Comparison of ENCODE assay signal across 34 mouse cellular contexts in the genomic region with DNA sequence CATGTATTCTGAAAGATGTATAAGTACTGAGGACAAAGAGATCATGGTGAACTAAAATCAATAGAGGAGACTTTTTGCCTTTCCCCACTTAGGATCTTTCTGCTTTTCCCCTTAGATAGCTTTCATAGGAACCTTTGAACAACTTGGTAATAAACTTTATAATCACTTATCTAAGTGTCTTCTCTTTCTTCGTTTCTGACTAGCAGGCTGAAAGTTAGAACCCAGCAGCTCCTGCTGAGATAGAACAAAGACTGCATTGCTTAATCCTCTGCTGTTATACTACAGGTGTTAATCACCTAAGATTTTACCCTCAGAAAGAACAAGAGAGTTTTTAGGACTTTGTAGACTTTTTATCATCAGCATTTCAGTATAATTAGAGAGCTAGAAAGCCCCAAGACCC. TPM values are rescaled to one million over a fixed set of nuclear protein-coding genes. Genes with fewer than 3 reads are reported as not detected.
"Had no signal": no experiment of that assay in that cellular context is flagged by ENCODE, and none has a peak within 500 bp of the region (broad histone marks: within the 10 kb centered on the region; RNA-seq: fewer than 3 reads in every experiment).

No protein-coding gene starts in this region.

- H3K27me3 ChIP-seq: embryonic facial prominence, embryonic 12.5 days; embryonic facial prominence, embryonic 13.5 days; embryonic facial prominence, embryonic 15.5 days; forebrain, embryonic 12.5 days; forebrain, embryonic 13.5 days; forebrain, embryonic 15.5 days had no signal

- H3K4me3 ChIP-seq: embryonic facial prominence, embryonic 10.5 days; embryonic facial prominence, embryonic 12.5 days; embryonic facial prominence, embryonic 13.5 days; embryonic facial prominence, embryonic 15.5 days; erythroblast, embryonic 14.5 days; forebrain, embryonic 10.5 days; forebrain, embryonic 12.5 days; forebrain, embryonic 13.5 days; forebrain, embryonic 15.5 days; gastrocnemius, adult 2 months; heart, adult 2 months had no signal

- H3K9me3 ChIP-seq: embryonic facial prominence, embryonic 10.5 days; embryonic facial prominence, embryonic 12.5 days; embryonic facial prominence, embryonic 13.5 days; embryonic facial prominence, embryonic 15.5 days; forebrain, embryonic 10.5 days; forebrain, embryonic 13.5 days; forebrain, embryonic 15.5 days had no signal

- ATAC-seq: forebrain, embryonic 13.5 days; forebrain, embryonic 14.5 days; forebrain, embryonic 15.5 days; forebrain, embryonic 16.5 days; forebrain, postnatal 0 days had no signal

- H3K36me3 ChIP-seq: embryonic facial prominence, embryonic 10.5 days; embryonic facial prominence, embryonic 12.5 days; embryonic facial prominence, embryonic 13.5 days; embryonic facial prominence, embryonic 15.5 days; forebrain, embryonic 10.5 days; forebrain, embryonic 12.5 days; forebrain, embryonic 15.5 days had no signal

- H3K4me1 ChIP-seq: embryonic facial prominence, embryonic 10.5 days; embryonic facial prominence, embryonic 12.5 days; embryonic facial prominence, embryonic 13.5 days; embryonic facial prominence, embryonic 15.5 days; forebrain, embryonic 10.5 days; forebrain, embryonic 12.5 days; forebrain, embryonic 13.5 days; forebrain, embryonic 15.5 days had no signal

- DNase-seq: cerebellum, adult 8-10 months; cerebellum, adult 9-10 months; cerebellum, adult 9-11 months; cerebellum, postnatal 10 days; cerebellum, postnatal 14 days; cerebellum, postnatal 25 days; cerebellum, postnatal 36 days; embryo, embryonic 11 days; forebrain, postnatal 0 days; gastrocnemius, adult 2 months; gastrocnemius, postnatal 10 days; gastrocnemius, postnatal 14 days; gastrocnemius, postnatal 25 days; gastrocnemius, postnatal 36 days; heart, adult 11 months; heart, adult 18-20 months; heart, adult 2 months had no signal

- H3K27ac ChIP-seq: embryonic facial prominence, embryonic 10.5 days; embryonic facial prominence, embryonic 12.5 days; embryonic facial prominence, embryonic 13.5 days; embryonic facial prominence, embryonic 15.5 days; forebrain, embryonic 10.5 days; forebrain, embryonic 12.5 days; forebrain, embryonic 13.5 days; forebrain, embryonic 15.5 days; gastrocnemius, adult 2 months; heart, adult 2 months had no signal

- H3K4me2 ChIP-seq: embryonic facial prominence, embryonic 12.5 days; embryonic facial prominence, embryonic 13.5 days; embryonic facial prominence, embryonic 15.5 days; forebrain, embryonic 12.5 days; forebrain, embryonic 13.5 days; forebrain, embryonic 15.5 days had no signal

- H3K9ac ChIP-seq: embryonic facial prominence, embryonic 12.5 days; embryonic facial prominence, embryonic 13.5 days; embryonic facial prominence, embryonic 15.5 days; forebrain, embryonic 12.5 days; forebrain, embryonic 13.5 days; forebrain, embryonic 15.5 days; forebrain, postnatal 0 days had no signal

RNA-seq across cellular contexts. Expression of gene Olfr1009, which starts 4.1 kb away (rescaled TPM):
- polyA plus RNA-seq: cortical plate, adult 2 months; embryonic facial prominence, embryonic 10.5 days; embryonic facial prominence, embryonic 11.5 days; embryonic facial prominence, embryonic 12.5 days; embryonic facial prominence, embryonic 13.5 days; embryonic facial prominence, embryonic 14.5 days; embryonic facial prominence, embryonic 15.5 days; erythroblast, embryonic 14.5 days; forebrain, embryonic 10.5 days; forebrain, embryonic 11.5 days; forebrain, embryonic 12.5 days; forebrain, embryonic 13.5 days; forebrain, embryonic 14.5 days; forebrain, embryonic 15.5 days; forebrain, embryonic 16.5 days; forebrain, postnatal 0 days; frontal cortex, adult 2 months; gonadal fat pad, adult 2 months; heart, adult 2 months had no signal

RNA-seq across cellular contexts. Expression of gene Olfr1008, which starts 21.9 kb away (rescaled TPM):
- polyA plus RNA-seq: cortical plate, adult 2 months; embryonic facial prominence, embryonic 10.5 days; embryonic facial prominence, embryonic 11.5 days; embryonic facial prominence, embryonic 12.5 days; embryonic facial prominence, embryonic 13.5 days; embryonic facial prominence, embryonic 14.5 days; embryonic facial prominence, embryonic 15.5 days; erythroblast, embryonic 14.5 days; forebrain, embryonic 10.5 days; forebrain, embryonic 11.5 days; forebrain, embryonic 12.5 days; forebrain, embryonic 13.5 days; forebrain, embryonic 14.5 days; forebrain, embryonic 15.5 days; forebrain, embryonic 16.5 days; forebrain, postnatal 0 days; frontal cortex, adult 2 months; gonadal fat pad, adult 2 months; heart, adult 2 months had no signal

RNA-seq across cellular contexts. Expression of gene Olfr1006, which starts 32.6 kb away (rescaled TPM):
- polyA plus RNA-seq: cortical plate, adult 2 months; embryonic facial prominence, embryonic 10.5 days; embryonic facial prominence, embryonic 11.5 days; embryonic facial prominence, embryonic 12.5 days; embryonic facial prominence, embryonic 13.5 days; erythroblast, embryonic 14.5 days; forebrain, embryonic 10.5 days; forebrain, embryonic 11.5 days; forebrain, embryonic 12.5 days; forebrain, embryonic 13.5 days; forebrain, embryonic 14.5 days; forebrain, embryonic 15.5 days; forebrain, embryonic 16.5 days; forebrain, postnatal 0 days; frontal cortex, adult 2 months; gonadal fat pad, adult 2 months; heart, adult 2 months had no signal

RNA-seq across cellular contexts. Expression of gene Olfr154, which starts 46.9 kb away (rescaled TPM):
- polyA plus RNA-seq: cortical plate, adult 2 months; embryonic facial prominence, embryonic 10.5 days; embryonic facial prominence, embryonic 11.5 days; embryonic facial prominence, embryonic 12.5 days; embryonic facial prominence, embryonic 13.5 days; embryonic facial prominence, embryonic 14.5 days; embryonic facial prominence, embryonic 15.5 days; erythroblast, embryonic 14.5 days; forebrain, embryonic 10.5 days; forebrain, embryonic 11.5 days; forebrain, embryonic 12.5 days; forebrain, embryonic 13.5 days; forebrain, embryonic 14.5 days; forebrain, embryonic 15.5 days; forebrain, embryonic 16.5 days; forebrain, postnatal 0 days; frontal cortex, adult 2 months; gonadal fat pad, adult 2 months; heart, adult 2 months had no signal

RNA-seq across cellular contexts. Expression of gene Olfr1012, which starts 51.4 kb away (rescaled TPM):
- polyA plus RNA-seq: cortical plate, adult 2 months; embryonic facial prominence, embryonic 10.5 days; embryonic facial prominence, embryonic 11.5 days; embryonic facial prominence, embryonic 12.5 days; embryonic facial prominence, embryonic 13.5 days; erythroblast, embryonic 14.5 days; forebrain, embryonic 10.5 days; forebrain, embryonic 11.5 days; forebrain, embryonic 12.5 days; forebrain, embryonic 13.5 days; forebrain, embryonic 14.5 days; forebrain, embryonic 15.5 days; forebrain, embryonic 16.5 days; forebrain, postnatal 0 days; frontal cortex, adult 2 months; gonadal fat pad, adult 2 months; heart, adult 2 months had no signal
